Mouse (Mus musculus): ENCODE data around the gene Pnkd. TPM values are rescaled to one million over a fixed set of nuclear protein-coding genes. Genes with fewer than 3 reads are reported as not detected.
A peak's percentile ranks its signal among the peaks of the same experiment; 100 is the strongest.

Gene Pnkd
- polyA plus RNA-seq, 2 experiments: 63.9 to 124 TPM

- Histone ChIP-seq H3K27me3 (ENCODE audit: control insufficient read depth, insufficient read depth, low read length) (no peaks in the 10 kb centered on the region), H3K4me1 (ENCODE audit: control insufficient read depth, insufficient read depth, low read length) (peaks cover 6% of the 10 kb centered on the region), H3K4me2 (replicated peaks; ENCODE audit: low read depth, low read length, severe bottlenecking) (peak overlapping the region; percentile 73), H3K9ac (ENCODE audit: low read depth, low read length, severe bottlenecking) (no peak overlapping the region), H3K9me3 (ENCODE audit: control insufficient read depth, low read length) (no peaks in the 10 kb centered on the region), H3K27ac (replicated peaks; ENCODE audit: low read depth, low read length) (0 out of 2 replicates have a peak overlapping the region, but pooled peaks have one; percentile 13), H3K4me3 (replicated peaks; ENCODE audit: low read length) (peak overlapping the region; percentile 74), H3K36me3 (ENCODE audit: control insufficient read depth, insufficient read depth, low read length) (no peaks in the 10 kb centered on the region)
- TF ChIP-seq POLR2A (IDR thresholded peaks at IDR 0.05; ENCODE audit: borderline replicate concordance, extremely low read depth, insufficient read depth, insufficient read length): no peak
- ATAC-seq (ENCODE audit: low FRiP score, low read depth) (no peak), DNase-seq (ENCODE audit: low spot score) (no peak)
- WGBS: 84% methylated on average over 2 of the region's 2 CpGs
Observed at GRCm38 (mm10) chr1:74302835-74303234, 18.1 kb downstream of the Pnkd start.

DNA sequence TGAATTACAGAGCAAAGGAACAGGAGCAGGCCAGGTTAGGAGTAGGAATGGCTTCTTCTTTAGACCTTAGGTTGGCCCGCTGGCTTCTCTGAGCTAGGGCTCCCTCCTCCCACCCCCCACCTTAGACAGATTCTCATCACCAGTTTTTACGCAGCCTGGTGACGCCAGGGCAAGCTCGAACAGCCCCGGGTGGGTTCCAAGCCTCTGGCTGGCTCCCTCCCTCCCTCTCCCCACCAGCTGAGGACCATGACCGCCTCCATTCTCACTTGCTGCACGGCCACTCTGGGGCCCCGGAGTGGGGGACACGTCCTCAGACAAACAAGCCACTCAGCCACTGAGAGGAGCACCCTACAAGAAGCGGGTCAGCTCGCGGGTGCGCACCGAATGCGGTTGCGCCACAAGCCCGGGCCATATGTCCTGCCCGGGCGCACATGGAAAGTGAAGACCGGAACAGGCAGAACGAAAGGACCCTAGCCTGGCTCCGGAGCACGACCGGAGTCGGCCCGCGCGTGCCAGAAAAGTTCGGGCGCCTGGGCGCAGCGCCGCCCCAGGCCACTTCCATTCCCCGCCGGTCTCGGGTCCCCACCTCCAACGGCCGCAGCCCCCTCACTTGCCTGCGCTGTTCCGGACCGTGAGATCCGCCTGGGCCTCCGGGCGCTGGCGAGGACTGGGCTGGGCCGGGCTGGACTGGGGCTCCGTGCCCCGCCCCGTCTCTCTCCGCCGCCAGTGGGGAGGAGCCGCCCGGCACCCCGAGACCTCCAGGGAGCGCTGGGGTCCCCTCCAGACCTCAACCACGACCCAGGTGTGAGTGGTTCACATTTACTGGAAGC is 19.0 kb downstream of the Pnkd start:
- peak overlapping the region; percentile 74 for H3K4me3 ChIP-seq (replicated peaks; ENCODE audit: low read length)
- peak; percentile 46 for DNase-seq (ENCODE audit: low spot score)
- peak overlapping the region; percentile 87 for H3K9ac ChIP-seq (ENCODE audit: low read depth, low read length, severe bottlenecking)
- no peaks in the 10 kb centered on the region for H3K36me3 ChIP-seq (ENCODE audit: control insufficient read depth, insufficient read depth, low read length)
- no peaks in the 10 kb centered on the region for H3K9me3 ChIP-seq (ENCODE audit: control insufficient read depth, low read length)
- H3K27ac ChIP-seq (replicated peaks; ENCODE audit: low read depth, low read length): peak overlapping the region; percentile 88
- H3K27me3 ChIP-seq (ENCODE audit: control insufficient read depth, insufficient read depth, low read length): no peaks in the 10 kb centered on the region
- WGBS: under 1% methylated on average over 44 of the region's 56 CpGs
- peaks cover 6% of the 10 kb centered on the region for H3K4me1 ChIP-seq (ENCODE audit: control insufficient read depth, insufficient read depth, low read length)
- no peak; the same call in 1 of the 2 replicates for TF ChIP-seq POLR2A (IDR thresholded peaks at IDR 0.05; ENCODE audit: borderline replicate concordance, extremely low read depth, insufficient read depth, insufficient read length)
- peak; percentile 89 for ATAC-seq (ENCODE audit: low FRiP score, low read depth)
- H3K4me2 ChIP-seq (replicated peaks; ENCODE audit: low read depth, low read length, severe bottlenecking): peak overlapping the region; percentile 73

GRCm38 (mm10) chr1:74304339-74304790 is 19.6 kb downstream of the Pnkd start:
- no peak; the same call in 1 of the 2 replicates for TF ChIP-seq POLR2A (IDR thresholded peaks at IDR 0.05; ENCODE audit: borderline replicate concordance, extremely low read depth, insufficient read depth, insufficient read length)
- ATAC-seq (ENCODE audit: low FRiP score, low read depth): no peak; the same call in 1 of the 2 replicates
- H3K4me1 ChIP-seq (ENCODE audit: control insufficient read depth, insufficient read depth, low read length): peaks cover 6% of the 10 kb centered on the region
- no peaks in the 10 kb centered on the region for H3K9me3 ChIP-seq (ENCODE audit: control insufficient read depth, low read length)
- no peaks in the 10 kb centered on the region for H3K27me3 ChIP-seq (ENCODE audit: control insufficient read depth, insufficient read depth, low read length)
- H3K4me2 ChIP-seq (replicated peaks; ENCODE audit: low read depth, low read length, severe bottlenecking): peak overlapping the region; percentile 73
- peak; percentile 46 for DNase-seq (ENCODE audit: low spot score)
- WGBS: 2% methylated on average over 12 of the region's 12 CpGs
- peak overlapping the region; percentile 88 for H3K27ac ChIP-seq (replicated peaks; ENCODE audit: low read depth, low read length)
- peak overlapping the region; percentile 87 for H3K9ac ChIP-seq (ENCODE audit: low read depth, low read length, severe bottlenecking)
- H3K4me3 ChIP-seq (replicated peaks; ENCODE audit: low read length): peak overlapping the region; percentile 74
- H3K36me3 ChIP-seq (ENCODE audit: control insufficient read depth, insufficient read depth, low read length): no peaks in the 10 kb centered on the region

- no peak for TF ChIP-seq POLR2A (IDR thresholded peaks at IDR 0.05; ENCODE audit: borderline replicate concordance, extremely low read depth, insufficient read depth, insufficient read length)
- Histone ChIP-seq H3K27me3 (ENCODE audit: control insufficient read depth, insufficient read depth, low read length) (no peaks in the 10 kb centered on the region), H3K4me1 (ENCODE audit: control insufficient read depth, insufficient read depth, low read length) (peaks cover 6% of the 10 kb centered on the region), H3K4me3 (replicated peaks; ENCODE audit: low read length) (no peak overlapping the region), H3K27ac (replicated peaks; ENCODE audit: low read depth, low read length) (no peak overlapping the region), H3K9me3 (ENCODE audit: control insufficient read depth, low read length) (no peaks in the 10 kb centered on the region), H3K4me2 (replicated peaks; ENCODE audit: low read depth, low read length, severe bottlenecking) (no peak overlapping the region), H3K36me3 (ENCODE audit: control insufficient read depth, insufficient read depth, low read length) (no peaks in the 10 kb centered on the region), H3K9ac (ENCODE audit: low read depth, low read length, severe bottlenecking) (no peak overlapping the region)
- DNase-seq (ENCODE audit: low spot score) (no peak), ATAC-seq (ENCODE audit: low FRiP score, low read depth) (no peak)
- WGBS: 57% methylated on average over 4 of the region's 4 CpGs
Observed at GRCm38 (mm10) chr1:74304946-74305345, 20.2 kb downstream of the Pnkd start.

GRCm38 (mm10) chr1:74305522-74305921 is 20.8 kb downstream of the Pnkd start, which contains the start of gene Tmbim1:
Tmbim1 (minus strand) TSS chr1:74305622.
- peak within 1 kb of the TSS; percentile 73 for H3K4me2 ChIP-seq (replicated peaks; ENCODE audit: low read depth, low read length, severe bottlenecking)
- peak within 1 kb of the TSS; percentile 74 for H3K4me3 ChIP-seq (replicated peaks; ENCODE audit: low read length)
- no peaks in the 10 kb centered on the region for H3K9me3 ChIP-seq (ENCODE audit: control insufficient read depth, low read length)
- H3K9ac ChIP-seq (ENCODE audit: low read depth, low read length, severe bottlenecking): peak within 1 kb of the TSS; percentile 87; the same call in 1 of the 2 replicates
- 68% methylated on average over 2 of the region's 2 CpGs for WGBS
- no peak for DNase-seq (ENCODE audit: low spot score)
- H3K36me3 ChIP-seq (ENCODE audit: control insufficient read depth, insufficient read depth, low read length): no peaks in the 10 kb centered on the region
- ATAC-seq (ENCODE audit: low FRiP score, low read depth): no peak
- no peaks in the 10 kb centered on the region for H3K27me3 ChIP-seq (ENCODE audit: control insufficient read depth, insufficient read depth, low read length)
- H3K4me1 ChIP-seq (ENCODE audit: control insufficient read depth, insufficient read depth, low read length): peaks cover 6% of the 10 kb centered on the region
- H3K27ac ChIP-seq (replicated peaks; ENCODE audit: low read depth, low read length): peak within 1 kb of the TSS; percentile 88; the same call in 1 of the 2 replicates
- TF ChIP-seq POLR2A (IDR thresholded peaks at IDR 0.05; ENCODE audit: borderline replicate concordance, extremely low read depth, insufficient read depth, insufficient read length): no peak

All from limb, embryonic 14.5 days (tissue).